Mouse (Mus musculus) layer of hippocampus, postnatal 10 days (tissue): ENCODE measurements around the gene Iscu. TPM values are rescaled to one million over a fixed set of nuclear protein-coding genes. Genes with fewer than 3 reads are reported as not detected.
"Not testable (repeated sequence)": the region's sequence is repeated elsewhere in the genome, so short reads cannot be mapped to it uniquely, and the experiment has no call there.

Source experiments
- DNase-seq, 2 experiments: peaks; one replicate each; pipeline ENCODE4 v3.0.0; 2021; ENCODE audit warnings: low spot score in 2 of 2
- total RNA-seq, 2 experiments: library from RNA; stranded (reverse); gene quantifications; 2 replicates each; pipeline ENCODE4 v1.2.3; 2021

The Iscu gene
- total RNA-seq, 2 experiments from 2014 or later, result 71.0 to 77.5 TPM

DNA sequence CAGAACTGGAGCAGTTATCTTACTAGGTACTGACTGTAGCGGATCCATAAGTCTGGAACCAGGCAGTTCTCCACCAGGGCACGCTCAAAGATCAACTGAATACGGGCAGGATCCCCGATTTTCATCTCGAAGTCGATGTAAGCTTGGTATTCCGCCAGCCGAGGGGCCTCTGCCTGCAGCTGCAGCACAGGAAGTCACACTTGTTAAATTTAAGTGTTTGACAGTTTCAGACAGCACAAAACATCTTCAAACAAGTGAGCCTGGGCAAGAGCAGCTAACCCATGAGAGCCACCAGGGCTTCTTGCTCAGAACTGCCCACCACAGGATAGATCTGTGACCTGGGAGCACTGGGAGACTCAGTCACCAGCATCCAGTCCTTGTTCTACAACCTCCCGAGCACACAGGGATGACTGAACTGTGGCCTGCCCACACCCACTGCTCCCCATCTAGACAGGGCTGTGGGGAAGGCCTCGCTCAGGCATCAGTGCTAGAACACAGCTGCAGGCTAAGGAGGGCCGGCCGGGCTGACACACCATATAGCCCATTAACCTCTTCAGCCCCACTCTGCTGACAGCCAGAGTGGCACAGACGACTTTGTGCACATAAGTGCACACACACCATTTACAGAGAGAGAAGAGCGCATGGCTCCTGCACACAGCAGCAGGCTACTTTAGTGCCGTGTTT lies 17.1 kb upstream of the Iscu start:
- no peak for DNase-seq

DNA sequence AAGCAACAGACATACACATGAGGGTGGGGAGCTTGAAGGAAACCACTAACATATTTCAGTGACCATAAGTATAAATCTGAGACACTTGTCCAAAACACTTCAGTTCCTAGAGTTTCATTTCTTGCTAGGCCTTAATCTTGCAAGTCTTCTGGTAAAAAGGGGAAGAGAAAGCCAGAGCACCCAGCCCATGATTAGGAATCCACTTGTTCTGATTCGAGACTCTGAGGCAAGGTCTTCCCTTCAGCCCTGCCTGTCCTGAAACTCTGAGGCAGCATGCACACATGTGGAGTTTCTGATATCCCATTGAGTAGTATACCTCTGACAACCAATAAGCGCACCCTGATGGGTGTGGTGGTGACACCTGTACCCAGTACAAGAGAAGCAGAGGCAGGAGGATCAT lies 11.0 kb upstream of the Iscu start:
- DNase-seq, result no peak

DNA sequence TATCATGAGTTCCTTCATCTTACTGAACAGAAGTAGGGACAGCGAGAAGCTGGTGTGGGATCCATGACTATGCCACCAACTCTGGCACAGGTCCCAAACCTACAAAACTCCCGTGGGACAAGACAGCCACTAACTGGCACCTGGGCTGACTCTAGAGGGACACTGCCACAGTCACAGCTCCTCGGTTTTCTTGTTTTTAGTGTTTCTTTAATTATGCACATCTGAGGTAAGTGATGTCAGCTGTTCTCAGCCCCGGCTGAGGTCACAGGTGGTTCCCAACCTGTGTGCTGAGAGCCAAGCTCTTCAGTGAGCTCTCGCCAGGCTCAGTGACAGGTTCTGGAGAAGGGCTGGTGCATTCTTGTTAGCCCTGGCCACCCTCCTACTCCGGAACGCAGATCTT lies 8.1 kb upstream of the Iscu start:
- no peak for DNase-seq

DNA sequence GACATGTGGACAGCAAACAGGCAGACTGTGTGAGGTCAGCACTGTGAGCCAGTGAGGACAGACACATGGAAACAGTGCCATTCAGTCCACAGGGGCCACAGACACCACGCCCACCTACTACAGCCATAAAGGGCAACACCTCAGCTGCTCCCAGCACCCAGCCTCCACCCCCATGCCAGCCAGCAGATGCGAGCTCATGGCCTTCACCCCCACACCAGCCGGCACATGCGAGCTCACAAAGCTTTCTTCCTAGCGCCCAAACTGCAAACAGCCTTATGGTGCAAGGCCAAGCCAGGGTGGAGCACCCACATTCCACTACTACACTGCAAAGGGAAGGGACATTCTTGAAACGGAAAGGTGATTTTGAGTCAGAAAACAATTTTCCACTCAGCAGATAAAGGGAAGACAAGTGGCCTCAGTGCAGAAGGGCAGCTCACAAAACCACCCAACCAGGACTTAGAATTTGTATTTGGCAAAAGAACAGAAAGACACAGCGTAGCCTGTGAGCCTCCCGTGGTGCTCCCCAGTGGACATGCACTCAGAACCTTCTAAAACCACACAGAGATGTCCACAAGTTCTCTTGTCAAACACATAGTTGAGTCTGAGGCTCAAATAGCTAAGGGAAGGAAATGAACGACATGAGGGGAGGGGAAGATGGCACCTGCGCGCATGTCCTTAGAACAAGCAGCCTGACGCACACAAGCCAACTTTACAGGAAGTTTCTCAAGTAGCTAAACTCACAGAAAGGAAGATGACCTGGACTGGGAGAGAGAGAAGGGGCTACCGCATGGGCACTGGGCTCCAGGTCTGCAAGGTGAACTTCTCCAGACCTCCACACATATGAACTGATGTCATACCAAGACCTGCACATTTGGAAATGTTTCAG lies 6.7 kb upstream of the Iscu start:
- no peak for DNase-seq

DNA sequence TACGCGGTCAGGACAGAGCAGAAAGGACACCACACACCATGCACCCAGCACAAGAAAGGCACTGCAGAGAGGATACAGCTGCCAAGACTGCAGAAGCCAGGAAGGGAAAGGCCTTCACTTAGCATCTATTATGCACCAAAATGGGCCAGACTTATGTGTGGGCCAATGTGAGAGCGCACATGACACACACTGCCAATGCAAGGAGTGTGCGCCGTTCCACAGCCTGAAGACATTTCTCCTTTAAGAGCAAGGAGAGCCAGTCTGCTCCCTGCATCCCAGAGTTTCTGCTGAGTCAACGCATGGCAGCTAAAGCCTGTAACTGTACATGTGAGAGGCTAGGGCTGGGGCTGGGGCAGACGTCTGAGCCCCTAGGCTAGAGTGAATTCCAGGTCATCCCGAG lies 3.7 kb upstream of the Iscu start:
- DNase-seq, result no peak

DNA sequence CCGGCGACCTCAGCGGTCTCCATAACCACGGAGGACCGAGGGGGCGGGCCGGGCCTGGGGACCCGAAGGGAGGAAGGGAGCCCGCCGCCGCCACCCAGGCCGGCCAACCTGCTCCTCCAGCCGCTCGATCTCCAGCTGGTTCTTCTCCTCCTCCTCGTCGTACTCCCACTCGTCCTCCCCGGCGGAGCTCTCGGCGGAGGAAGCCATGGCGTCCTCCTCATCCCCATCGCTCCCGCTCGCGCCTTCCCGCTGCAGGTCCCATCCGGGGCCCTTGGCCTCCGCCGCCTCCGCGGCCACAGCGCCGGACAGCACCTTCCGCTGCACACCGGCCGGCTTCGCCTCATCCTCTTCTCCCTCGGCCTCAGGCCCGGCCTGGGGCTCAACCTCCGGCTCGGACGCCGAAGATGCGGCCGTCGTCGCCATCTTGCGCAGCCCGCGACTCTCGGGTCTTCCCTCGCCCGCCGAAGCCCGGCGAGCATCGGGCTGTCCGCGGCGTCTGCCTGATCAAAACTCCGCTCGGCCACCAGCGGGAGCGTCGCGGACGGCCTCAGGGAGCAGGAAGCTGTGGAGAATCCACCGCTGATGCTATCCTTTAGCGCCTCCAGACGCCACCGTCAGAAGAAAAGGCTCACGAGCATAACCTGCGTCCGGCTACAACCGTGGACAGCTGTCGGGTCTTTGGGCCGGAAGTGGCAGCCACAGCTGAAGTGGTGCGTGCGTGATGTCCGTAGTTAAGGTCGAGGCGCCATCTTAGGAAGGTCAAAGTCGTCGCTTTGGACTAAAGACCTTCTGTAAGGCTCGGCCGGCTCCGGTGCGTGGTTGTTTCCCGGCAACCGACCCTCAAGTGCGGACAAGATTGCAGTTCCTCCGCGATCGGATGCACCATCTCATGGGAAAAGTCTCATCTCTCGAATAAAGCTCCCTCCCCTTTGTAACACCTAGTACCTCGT lies 1.1 kb upstream of the Iscu start:
- peak; percentile 84 to 87 for DNase-seq

DNA sequence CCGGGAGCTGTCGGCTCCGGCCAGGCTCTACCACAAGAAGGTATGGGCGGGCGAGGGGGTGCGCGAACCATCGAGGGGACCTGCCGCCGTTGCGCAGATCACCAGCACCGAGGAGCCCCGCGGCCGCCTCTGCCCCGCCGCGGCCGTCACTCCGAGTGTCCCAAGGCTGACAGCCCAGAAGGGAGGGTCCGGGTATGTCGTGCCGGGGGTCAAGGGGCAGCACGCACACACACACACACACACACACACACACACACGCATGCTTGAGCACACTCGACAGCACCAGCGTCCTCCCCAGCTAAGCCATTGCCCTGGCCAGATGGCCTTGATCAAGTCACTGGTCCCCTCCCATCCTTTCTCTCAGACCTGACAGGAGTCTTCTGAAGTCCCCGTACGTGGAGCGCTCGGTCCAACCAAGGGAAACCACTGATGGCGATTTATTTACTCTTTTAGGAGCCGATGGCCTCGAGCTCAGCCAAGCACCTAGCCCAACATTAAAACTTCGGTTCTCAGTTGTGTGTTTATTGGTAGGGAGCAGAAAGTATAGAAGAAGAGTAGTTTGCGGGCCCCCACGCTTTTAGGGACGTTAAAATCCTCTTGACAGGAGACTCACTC lies 464 bp downstream of the Iscu start:
- DNase-seq, result no peak

DNA sequence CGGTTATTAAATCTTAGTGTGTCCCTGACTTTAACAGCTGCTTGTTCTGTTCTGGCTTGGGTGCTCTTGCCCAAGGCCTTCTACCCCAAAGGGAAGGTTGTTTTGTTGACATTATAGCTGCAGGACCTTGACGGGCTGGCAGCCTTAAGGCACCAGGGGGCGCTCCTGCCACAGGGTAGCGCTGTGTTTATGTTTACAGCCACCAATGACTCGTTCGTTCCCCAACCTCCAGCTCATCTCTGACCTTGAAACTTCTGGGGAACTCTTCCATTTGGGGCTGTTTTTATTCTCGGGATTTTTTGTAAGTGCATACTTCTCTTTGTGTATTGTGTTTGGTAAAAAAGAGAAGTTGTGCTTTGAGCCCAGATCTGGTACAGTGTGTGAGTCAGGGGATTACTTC lies 1.1 kb downstream of the Iscu start:
- DNase-seq, result peak; percentile 88 to 90

DNA sequence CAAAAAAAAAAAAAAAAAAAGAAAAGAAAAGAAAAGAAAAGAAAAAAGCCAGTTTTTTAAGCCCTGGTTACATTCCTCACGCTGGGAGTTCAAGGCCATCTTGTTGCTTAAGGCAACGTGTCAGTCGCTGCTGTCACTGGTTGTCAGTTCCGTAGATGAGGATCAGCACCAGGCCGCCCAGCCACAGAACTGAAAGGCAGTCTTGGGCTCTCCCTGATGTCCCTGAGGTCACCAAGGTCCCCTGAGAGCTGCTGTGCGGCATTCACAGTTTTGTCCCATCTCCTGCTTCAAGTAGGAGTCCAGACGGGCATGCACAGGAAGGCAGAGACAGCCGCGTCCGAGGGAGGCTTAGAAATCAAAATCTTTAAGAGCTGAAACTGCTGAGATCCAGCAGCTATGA lies 3.0 kb downstream of the Iscu start:
- DNase-seq, result no peak

DNA sequence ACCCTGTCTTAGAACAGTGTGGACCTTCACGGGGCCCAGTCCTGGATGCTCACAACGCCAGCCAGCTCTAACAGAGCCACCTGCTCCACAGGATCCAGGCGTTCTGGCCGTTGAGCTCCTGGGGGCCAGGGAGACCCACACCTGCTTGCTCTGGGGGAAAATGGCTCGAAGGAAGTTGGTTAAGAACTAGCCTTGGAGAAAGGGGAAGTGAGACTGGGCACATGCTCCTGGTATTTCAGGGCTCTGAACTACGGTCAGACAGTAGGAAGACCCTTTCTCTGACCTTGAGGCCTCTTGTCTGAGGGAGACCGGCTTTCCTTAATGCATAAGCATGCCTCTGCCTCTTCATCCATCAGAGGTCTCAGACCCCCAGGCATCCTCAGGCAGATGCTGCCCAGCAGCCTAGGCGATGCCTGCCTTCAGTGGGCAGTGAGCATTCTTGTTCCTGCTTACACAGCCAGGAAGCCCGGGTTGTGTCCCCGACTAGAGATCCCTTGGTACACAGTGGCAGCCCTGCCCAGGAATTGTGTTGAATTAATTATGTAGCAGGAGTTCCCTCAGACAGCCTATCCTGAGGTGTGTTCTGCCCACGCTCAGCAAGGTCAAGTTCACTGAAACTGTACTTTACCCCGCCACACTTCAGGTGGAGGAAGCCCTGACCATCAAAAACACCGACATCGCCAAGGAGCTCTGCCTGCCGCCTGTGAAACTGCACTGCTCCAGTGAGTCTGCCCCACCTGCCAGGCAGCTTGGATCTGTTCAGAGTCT lies 3.8 kb downstream of the Iscu start:
- DNase-seq, result no peak

DNA sequence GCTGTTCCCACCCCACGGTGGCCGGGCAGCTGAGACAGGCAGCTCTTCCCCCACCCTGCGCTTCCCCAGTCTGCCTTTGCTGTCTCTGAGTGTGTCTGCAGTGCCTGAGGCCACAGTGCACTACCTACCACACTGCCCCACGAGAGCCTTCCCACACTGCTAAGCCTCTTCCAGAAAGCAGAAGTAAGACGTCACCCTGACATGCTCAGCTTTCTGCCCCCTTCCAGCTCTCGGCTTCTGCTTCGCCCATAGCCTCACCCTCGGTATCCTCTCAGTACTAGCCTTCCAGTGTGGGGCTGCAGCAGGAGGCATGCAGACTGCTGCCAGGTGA lies 4.3 kb downstream of the Iscu start:
- no peak for DNase-seq

DNA sequence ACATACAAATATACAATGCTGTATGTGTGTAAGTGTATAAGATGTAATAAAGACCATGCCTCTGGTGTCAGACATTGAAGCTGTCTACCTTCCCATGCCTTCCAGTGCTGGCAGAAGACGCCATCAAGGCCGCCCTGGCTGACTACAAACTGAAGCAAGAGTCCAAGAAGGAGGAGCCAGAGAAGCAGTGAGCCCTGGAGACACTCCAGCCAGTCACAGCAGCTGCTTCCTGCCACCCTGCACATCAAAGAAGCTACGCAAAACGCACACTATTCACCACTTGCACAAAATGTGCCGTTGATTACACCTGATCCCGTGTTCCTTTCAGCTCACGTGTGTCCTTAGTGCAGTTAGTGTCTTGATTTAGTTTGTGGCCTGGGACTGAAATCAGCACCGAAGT lies 5.2 kb downstream of the Iscu start:
- DNase-seq, result not testable (repeated sequence)

DNA sequence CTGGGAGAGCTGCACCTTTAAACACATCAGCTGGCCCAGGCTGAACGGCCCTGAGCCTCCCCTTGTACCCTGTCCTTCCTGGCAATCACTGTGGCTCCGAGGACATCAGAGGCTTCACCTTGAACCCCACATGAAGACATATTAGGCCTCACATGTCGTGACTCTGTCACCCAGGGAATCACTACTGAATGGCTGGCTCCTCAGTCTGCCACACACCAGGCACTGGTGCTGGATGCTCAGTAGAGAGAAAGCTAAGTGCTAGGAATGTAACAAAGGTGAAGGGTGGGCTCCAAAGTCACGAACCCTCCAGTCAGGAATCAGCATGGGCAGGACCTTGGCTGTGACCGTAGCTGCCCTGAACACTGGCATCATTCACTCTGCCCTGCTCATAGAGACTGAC lies 7.0 kb downstream of the Iscu start:
- no peak for DNase-seq

DNA sequence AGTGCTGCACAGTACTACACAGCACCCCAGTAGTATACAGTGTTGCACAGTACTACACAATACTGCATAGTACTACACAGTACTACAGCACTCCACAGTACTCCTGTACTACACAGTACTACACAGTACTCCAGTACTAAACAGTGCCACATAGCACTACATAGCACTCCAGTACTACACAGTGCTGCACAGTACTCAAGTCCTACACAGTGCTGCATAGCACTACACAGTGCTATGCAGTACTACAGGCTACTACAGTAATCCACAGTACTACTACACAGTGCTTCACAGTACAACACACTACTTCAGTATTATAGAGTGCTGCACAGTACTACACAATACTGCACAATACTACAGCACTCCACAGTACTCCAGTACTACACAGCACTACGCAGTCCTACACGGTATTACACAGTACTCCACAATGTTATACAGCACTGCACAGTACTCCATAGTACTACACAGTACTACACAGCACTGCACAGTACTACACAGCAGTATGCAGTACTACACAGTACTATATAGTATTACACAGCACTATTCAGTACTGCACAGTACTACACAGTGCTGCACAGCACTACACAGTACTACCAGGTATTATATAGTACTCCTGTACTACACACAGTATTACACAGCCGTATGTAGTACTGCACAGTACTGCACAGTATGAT lies 7.7 kb downstream of the Iscu start:
- DNase-seq, result no peak

DNA sequence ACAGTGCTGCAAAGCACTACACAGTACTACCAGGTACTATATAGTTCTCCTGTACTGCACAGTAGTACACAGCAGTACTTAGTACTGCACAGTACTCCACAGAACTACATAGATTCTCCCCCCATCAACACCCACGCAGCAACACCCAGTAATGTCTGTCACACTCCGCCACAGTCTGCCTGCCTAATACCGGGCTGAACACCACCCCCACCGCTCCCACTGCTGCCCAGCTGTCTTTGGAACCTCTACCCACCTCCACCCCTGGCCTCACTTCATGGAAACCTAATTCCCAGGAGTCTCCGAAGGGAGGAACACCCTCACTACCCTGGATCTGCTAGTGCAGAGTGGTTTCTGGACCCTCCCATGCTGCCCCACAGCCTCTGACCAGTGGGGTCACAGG lies 8.2 kb downstream of the Iscu start:
- DNase-seq, result no peak

DNA sequence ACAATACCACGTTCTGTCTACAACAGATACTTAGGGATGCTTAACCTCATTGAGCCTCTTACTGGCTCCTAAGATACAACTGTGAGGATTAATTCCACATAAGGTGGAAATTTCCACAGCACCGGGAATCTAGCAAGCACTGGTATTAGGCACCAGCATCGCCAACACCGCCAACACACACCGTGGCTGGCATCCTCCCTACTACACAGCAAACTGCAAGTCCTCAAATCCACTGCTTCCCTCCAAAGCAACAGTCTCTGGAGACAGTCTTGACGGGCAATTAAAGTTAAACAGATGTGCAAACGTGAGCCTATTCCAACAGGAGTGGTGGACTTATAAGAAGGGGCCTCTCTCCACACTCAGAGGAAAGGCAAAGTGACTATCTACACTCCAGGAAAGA lies 8.7 kb downstream of the Iscu start:
- DNase-seq, result no peak

DNA sequence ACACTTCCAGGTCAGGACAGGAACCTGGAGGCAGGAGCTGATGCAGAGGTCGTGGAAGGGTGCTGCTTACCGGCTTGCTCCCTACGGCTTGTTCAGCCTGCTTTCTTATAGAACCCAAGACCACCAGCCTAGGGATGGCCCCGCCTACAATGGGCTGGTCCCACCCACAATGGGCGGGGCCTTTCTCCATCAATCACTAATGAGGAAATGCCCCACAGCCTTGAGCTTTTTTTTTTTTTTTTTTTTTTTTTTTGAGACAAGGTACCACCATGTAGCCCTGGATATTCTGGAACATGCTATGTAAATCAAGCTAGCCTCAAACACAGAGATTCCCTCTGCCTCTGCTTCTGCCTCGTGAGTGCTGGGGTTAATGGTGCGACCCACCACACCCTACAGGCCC lies 9.3 kb downstream of the Iscu start:
- no peak for DNase-seq

DNA sequence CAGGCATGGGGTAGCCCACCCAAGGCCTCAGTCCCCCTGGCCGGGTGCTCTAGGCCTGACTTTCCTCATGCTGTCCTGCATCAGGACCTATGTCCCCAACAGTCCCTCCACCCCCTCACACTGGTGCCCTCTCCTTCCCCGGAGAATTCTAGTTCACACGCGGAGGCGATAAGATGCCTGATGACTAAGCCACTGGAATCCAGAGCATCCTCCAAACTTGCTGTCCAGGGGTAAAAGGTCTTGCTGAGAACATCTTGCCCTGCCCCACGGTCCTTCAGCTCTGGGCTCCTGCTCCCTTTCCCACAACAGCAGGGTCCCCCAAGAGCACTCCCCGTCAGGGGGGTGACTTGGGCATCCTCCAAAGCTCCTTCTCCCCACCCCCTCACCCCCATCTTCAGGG lies 10.1 kb downstream of the Iscu start:
- no peak for DNase-seq

DNA sequence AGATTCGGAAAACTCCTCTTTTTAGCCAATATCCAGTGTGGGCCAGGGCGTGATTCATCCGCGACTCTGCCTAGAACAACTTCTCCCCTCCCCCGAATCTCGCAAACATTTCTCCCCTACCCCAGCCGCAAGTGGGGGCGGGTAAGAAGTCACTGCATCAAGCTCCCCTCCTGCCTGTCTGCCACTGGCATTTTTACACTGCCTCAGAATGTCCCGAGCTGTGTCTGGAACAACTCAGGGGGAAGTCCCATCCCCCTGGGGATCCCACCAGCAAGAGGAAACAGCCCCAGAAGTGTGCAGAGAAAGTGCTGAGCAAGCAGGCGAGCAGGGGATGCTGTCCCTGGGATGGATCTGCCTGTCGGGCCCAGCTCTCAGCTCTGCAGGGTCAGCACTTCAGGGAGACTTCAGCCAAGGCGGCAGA lies 11.0 kb downstream of the Iscu start:
- no peak for DNase-seq

DNA sequence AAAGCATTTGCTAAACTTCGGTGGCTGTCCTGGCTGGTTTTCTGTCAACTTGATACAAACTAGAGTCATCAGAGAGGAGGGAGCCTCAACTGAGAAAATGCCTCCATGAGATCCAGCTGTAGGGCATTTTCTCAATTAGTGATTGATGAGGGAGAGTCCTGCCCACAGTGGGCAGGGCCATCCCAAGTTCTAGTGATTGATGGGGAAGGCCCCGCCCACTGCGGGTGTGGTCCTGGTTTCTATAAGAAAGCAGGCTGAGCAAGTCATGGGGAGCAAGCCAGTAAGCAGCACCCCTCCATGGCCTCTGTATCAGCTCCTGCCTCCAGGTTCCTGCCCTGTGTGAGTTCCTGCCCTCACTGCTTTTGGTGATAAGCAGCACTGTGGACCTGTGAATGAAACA lies 11.6 kb downstream of the Iscu start:
- DNase-seq, result not testable (repeated sequence)
